Mouse (Mus musculus) thymus, postnatal 4 days (tissue): Measurements from ENCODE around the gene Mlph.
A peak's percentile ranks its signal among the peaks of the same experiment; 100 is the strongest.

Experiments
- DNase-seq: peaks from one replicate; pipeline ENCODE4 v3.0.0; 2021

The Mlph gene

DNA sequence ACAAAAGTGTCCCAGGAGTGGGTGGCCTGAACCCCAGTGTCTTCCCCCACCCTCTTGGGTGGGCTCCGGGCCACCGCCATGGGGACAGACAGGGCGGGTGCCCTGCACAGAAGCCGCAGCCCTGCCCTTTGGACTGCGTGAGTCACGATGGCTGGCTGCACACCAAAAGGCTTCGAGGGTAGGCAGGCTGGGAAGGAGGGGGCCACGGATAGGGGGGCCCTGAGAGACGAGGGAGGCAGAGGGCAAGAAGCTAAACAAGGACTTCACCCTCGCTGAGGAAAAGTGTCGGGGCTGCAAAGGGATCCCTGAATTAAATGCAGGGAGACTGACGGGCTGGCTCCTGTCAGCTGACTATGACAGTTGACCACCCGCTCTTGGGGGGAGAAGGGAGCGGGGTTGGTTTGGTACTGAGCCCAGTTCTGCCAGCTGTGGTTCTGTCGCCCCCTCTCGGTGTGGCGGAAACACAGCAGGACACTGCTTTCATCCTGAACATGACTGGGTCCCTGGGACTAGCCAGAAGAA is 5.2 kb upstream of the Mlph start:
- DNase-seq = no peak

DNA sequence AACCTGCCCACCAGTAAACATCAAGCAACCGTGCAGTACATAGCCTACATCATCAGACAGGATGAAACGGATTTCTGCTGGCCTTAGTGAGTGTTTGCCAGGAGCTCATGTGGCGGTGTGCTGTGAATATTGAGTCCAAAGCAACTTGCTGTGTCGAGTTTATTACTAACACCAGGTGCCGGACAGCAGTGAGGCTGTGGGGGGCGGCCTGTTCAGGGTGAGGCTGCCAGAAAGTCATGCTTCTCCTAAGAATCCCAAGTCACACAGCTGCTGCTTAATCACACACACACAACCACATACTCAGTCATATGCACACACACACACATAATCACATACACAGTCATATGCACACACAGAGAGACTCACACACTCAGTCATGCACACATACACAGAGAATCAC is 1.7 kb upstream of the Mlph start:
- DNase-seq = no peak

GRCm38 (mm10) chr1:90917509-90917908 is 2.6 kb downstream of the Mlph start:
- DNase-seq = no peak

DNA sequence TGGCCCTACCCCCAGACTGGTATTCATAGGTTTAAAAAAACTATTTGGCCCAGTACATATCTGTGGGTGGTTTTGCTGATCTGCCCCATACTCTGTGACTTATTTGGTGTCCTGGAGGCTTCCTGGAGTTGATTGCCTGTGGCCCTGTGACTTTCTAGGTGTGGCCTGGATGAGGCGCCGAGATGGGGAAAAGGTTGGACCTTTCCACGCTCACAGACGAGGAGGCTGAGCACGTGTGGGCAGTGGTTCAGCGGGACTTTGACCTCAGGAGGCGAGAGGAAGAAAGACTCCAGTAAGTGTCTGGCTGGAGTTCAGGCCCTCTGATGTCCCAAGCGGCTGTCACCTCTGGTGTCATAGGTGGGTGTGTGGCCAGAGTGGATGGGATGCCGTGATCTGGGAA is 6.8 kb downstream of the Mlph start:
- DNase-seq = no peak

- no peak for DNase-seq
Observed at GRCm38 (mm10) chr1:90926030-90926429, 11.1 kb downstream of the Mlph start.

DNA sequence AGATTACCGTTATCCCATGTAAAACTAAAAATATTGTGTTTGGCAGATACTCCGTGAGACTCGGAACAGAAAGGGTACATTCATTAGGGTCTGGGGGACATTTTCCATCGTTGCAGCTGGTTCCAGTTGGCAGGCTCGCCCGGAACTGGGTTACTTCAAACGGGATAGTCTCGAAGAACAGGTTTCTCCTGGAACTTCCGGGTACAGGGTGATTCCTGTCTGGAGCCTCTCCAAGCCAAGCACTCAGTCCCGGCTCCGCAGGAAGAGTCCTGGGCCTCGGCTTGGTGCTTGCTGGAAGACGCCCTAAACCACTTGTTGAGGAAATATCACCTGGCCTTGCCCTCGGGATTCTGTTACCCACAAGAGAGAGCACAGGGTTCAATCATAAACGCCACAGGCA is 12.4 kb downstream of the Mlph start:
- no peak for DNase-seq

DNA sequence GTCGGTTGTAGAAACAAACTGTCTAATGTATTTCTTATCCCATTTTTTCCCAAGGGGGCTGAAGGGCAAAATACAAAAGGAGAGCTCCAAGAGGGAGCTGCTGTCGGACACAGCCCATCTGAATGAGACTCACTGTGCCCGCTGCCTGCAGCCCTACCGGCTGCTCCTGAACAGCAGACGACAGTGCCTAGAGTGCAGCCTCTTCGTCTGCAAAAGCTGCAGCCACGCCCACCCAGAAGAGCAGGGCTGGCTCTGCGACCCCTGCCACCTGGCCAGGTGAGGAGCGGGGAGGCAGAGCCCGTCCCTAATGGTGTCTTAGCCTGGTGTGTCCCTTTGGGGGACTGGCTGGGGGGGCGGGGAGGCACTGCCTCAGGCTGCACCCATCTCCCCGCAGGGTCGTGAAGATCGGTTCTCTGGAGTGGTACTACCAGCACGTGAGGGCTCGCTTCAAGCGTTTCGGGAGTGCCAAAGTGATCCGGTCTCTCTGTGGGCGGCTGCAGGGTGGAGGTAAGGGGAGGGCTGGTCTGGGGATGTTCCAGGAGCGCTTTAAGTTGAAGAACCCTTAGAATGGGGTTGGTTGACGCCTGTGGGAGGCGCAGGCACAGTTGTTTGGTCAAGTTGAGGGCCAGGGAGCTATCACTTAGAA is 13.2 kb downstream of the Mlph start:
- DNase-seq = peak; percentile 17

DNA sequence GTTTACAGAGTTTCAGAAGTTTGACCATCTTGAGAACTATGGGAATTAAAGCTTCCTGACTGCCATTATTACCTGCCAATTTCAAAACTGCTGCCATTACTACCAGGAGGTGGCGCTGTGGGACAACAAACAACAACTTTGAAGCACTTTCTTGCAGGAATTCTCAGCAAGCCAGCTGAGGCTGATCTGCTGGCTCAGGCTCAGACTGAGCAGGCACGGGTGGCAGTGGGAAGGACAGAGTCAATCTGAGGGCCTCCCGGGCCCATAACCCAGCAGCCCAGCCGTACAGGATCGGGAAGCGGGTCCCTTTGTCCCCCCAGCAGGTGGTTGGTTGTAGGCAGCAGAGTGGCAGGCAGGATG is 13.7 kb downstream of the Mlph start:
- peak; percentile 85 for DNase-seq

DNA sequence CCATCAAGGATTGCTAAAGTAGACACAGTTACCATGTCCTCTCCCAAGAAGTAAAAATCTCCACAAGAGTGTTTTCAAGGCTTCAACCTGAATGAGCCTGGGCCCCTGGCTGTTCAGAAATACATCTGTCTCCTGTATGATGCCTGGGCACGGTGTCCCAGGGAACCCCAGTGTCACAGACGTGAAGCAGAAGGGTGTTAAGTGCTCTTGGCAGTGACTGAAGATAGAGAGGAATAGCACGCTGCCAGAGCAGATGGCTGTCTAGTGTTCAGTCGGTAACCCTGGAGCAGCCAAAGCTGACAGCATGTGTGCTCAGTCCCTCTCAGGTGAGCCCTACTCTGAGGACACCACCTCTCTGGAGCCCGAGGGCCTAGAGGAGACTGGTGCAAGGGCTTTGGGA is 18.1 kb downstream of the Mlph start:
- DNase-seq = no peak

DNA sequence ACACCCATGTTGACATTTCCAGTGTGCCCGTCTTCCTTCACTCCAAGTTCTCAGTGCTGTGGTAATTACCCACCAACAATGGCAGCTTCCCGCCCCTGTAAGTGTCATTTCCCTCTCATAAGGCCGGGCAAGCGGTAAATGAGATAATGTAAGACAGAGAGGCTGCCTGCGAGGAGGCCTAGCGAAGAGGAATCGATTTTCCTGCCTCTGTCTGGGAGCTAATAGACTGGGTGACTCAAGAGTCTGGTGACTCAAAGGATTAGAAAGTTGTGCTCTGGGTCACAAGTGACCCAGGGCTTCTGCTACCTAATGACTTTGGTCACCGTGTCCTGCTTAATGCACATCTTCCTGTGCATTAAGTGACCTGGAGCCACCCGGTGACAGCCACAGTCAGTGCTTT is 22.1 kb downstream of the Mlph start:
- no peak for DNase-seq

DNA sequence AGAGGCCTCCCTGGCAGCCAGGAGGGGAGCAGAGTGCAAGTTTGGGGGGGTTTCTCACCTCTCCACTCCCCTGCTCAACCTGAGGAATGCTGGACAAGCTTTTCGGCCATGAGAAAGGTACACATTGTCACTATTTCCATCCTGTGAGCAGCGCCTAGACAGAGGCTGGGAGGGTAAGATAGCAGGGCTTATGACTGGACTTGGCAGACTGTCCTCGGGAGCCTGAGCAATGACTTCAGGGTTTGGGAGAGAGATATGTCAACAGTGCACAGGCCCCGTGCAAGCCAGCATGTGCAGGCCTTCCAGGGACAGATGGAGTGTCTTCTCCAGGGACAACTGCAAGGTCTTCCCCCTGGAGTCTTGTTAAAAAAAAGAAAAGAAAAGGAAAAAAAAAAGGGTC is 25.1 kb downstream of the Mlph start:
- no peak for DNase-seq

GRCm38 (mm10) chr1:90945171-90945570 is 30.3 kb downstream of the Mlph start:
- DNase-seq = peak; percentile 54

GRCm38 (mm10) chr1:90947252-90947651 is 32.4 kb downstream of the Mlph start:
- no peak for DNase-seq

- DNase-seq = peak; percentile 23
Observed at GRCm38 (mm10) chr1:90949309-90949708, 34.4 kb downstream of the Mlph start.

GRCm38 (mm10) chr1:90951670-90952069 is 36.8 kb downstream of the Mlph start:
- no peak for DNase-seq

GRCm38 (mm10) chr1:90952808-90953207 is 37.9 kb downstream of the Mlph start, which contains the start of gene Prlh:
Gene Prlh (plus strand): TSS chr1:90953108.
- DNase-seq = no peak

DNA sequence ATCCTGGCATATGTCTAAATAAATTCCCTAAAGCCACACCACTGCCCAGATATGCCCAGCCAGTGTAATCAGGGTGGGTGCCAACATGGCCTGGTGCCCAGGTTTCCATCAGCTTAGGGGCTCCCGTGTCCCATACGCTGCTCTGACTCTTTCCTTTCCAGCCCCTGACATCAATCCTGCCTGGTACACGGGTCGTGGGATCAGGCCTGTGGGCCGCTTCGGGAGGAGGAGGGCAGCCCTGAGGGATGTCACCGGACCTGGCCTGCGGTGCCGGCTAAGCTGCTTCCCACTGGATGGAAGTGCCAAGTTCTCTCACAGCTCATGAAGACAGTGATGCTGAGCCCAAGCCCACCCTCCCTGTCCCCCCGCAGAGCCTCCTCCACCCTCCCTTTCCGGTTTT is 38.8 kb downstream of the Mlph start:
- no peak for DNase-seq

DNA sequence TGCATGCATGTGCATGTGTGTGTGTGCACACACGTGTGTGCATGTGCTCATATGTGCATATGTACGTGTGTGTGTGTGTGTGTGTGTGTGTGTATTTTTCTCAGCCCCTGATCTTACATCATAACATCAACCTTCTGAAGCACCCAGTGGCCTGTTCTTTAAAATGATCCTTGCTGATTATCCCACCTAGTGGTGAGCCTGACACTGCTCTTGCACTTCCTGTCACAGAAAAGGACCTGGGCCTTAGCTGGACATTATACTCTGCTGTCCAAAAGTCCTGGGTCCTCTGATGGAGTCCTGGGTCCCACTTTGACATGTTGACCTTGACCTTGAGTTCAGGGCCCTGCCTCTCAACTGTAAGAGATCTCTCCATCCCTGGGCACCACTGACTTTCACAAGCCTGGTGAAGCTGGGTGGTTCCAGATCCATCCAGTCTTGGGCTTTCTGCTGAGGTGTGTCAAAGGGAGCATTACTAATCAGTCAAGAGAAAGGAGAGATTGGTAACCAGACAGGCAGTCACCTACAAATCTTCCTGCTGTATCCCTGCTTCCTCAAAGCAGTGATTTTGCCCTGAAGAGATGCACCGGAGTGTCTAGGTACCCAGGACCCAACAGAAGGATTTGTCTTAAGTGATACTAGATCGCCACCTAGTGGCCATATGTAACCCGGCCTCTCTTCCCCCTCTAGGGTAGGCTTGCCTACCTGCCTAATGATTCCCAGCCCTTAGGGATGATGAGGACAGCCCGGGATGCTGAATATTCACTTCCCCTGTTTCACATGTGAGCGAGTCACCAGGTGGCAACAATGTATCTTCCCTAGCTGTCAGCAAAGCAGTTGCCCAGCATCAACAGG is 41.6 kb downstream of the Mlph start:
- peak; percentile 72 for DNase-seq

GRCm38 (mm10) chr1:90962526-90962925 is 47.6 kb downstream of the Mlph start:
- no peak for DNase-seq

DNA sequence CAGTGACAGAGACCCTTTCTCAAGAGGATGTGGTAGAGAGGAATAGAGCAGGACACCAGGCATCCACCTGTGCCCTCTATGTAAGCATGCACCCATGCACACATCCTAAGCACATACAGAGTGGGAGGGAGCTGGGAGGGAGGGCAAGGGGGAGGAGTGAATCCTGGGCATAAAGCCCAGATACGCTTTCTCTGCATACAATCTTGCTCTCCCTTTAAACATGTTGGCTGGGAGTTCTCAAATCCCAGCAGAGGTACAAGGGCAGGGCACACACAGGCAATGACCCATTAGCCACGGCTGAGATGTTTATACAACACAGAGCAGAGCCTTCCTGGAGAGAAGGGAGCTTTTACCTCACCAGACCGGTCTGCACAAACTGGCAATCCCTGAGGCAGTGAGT is 48.1 kb downstream of the Mlph start:
- no peak for DNase-seq

- no peak for DNase-seq
Observed at GRCm38 (mm10) chr1:90967583-90967982, 52.7 kb downstream of the Mlph start.

DNA sequence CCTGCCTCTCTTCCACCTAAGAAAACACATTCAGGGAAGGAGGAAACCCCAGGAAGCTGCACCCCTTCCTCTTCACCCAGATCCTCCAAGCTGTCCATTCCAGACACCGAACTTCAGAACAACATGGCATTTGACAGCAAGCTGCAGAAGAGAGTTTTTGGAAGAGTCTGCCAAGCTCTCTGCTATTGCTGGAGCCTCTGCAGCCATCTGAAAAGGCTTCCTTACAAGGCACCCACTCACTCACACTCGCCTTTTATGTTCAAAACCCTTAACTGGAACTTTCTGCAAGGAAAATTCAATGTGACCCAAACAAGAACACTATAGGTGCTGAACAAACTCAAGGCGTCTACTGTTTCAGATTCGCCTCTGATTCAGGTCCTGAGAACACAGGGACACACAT is 53.8 kb downstream of the Mlph start:
- DNase-seq = no peak

- peak; percentile 21 for DNase-seq
Observed at GRCm38 (mm10) chr1:90969347-90969784, 54.5 kb downstream of the Mlph start, which contains the start of gene Rab17. Gene Rab17 (minus strand): TSS chr1:90969661.

DNA sequence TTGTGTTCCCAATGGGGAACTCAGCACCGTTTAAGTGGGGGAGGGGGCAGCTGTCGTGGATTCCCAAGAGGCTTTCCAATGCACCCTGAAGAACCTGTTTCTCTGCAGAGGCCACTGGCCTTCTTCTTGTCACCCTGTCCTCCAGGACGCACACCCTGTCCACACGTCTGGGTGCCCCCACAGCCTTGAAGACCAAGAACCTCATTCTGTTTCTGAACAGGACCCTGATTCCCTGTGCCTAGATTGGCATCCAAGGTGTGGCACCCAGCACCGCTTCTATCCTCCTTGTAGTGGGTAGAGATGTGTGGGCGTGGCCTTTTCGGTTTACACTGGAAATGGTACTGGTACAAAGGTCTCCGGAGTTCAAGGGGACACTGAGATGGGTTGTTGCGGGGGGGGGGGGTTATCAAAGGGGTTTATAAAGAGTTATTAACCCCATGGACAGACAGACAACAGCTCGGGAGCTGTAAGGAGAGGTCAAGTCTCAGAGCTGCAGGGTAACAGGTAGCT is 55.1 kb downstream of the Mlph start:
- DNase-seq = no peak
